In the genomic region with DNA sequence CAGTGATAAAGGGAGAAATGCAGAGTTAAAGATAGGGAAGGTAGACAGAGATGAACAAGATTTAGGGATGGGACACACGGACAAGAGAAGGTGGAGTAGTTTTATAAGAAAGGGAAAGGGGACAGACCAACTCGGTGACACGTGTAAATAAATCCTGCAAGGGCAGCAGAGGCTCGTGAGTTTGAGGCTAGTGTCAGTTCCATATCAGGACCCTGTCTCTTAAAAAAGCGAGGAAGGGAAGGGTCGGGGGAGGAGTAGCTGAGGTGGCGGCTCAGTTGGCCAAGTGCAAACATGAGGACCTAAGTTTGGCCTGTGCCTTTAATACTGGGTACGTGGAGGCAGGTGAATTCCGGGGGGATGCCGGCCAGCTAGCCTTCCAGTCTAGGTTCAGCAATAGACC, we compare ENCODE assay signal across 1 mouse cellular context.
TF ChIP-seq lines count a peak whose summit lies in the region.

No protein-coding gene starts in this region.

TF ChIP-seq in MEL, 35 proteins besides CTCF, POLR2A, EP300 and RAD21 (continued from another document):
- no peak for TF ChIP-seq MYB (IDR thresholded peaks at IDR 0.05; ENCODE audit: low read depth, low read length)
- TF ChIP-seq SIN3A (IDR thresholded peaks at IDR 0.05; ENCODE audit: low read length), result no peak
- no peak for TF ChIP-seq UBTF (IDR thresholded peaks at IDR 0.05; ENCODE audit: borderline replicate concordance, insufficient read depth, low read depth, low read length)
